Mouse (Mus musculus) urinary bladder, postnatal 14 days (tissue): ENCODE data around the gene Olfr1009.
"Not testable (repeated sequence)": the region's sequence is repeated elsewhere in the genome, so short reads cannot be mapped to it uniquely, and the experiment has no call there.

ENCODE experiments used
- DNase-seq: peaks from one replicate; pipeline ENCODE4 v3.0.0; 2021; ENCODE audit warnings: low spot score

Olfr1009 gene

DNA sequence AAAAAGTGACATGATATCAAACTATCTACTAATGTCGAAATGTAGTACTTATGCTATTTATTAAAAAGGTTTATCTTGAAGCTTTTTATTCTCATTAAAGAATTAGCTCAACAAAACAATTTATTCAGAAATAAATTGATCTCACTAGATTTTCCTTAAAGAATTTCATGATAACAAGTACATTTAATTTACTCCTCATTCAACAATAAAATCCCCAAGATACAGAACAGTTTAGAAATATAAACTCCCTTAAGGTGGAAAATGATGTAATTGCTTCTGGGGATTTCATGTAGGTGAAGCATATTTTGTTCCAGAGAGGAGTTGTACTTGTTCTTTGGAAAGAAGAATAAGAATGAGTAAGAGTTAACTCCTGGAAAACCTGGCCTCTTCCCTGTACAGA is at the start of gene Olfr1009:
Olfr1009 (plus strand) TSS at position 301 of the 400 bp plus-strand sequence.
- DNase-seq = no peak

DNA sequence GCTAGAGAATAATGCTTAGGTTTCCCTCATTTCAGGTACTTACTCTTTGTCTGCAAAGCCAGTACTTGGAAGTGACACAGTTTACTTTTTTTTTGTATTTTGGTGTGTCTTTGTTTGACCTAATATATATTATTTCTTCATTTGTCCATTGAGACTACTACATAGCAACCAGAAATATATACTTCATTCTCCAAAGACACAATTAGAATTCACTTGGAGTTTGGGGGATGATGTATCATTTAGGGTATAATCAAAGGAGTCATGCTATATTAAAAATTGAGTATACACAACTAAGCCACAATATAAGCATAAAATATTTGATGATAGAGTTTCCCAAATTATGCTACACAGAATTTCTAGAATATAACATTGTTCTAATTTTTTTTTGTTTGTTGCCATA is 36.6 kb upstream of the Olfr1009 start, which contains the start of gene Olfr1006:
Olfr1006 (minus strand) TSS at position 101 of the 400 bp plus-strand sequence.
- DNase-seq = no peak

DNA sequence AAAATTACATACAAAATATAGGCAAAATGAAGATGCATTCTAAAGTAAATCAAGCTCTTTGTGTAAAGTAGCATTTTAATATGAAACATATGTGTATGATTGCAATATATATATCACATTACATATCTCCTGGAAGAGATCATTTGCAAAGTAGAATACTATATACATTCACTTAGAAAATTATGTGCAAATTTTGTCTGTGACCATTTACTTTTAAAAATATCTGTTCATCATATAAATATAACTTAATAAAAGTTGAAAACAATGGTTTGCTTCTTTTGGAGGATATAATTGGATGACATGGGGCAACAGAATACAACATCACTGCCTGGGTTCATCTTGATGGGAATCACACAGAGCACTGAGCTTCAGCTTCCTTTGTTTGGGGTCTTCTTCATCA is 26.1 kb upstream of the Olfr1009 start, which contains the start of gene Olfr1008:
Olfr1008 (plus strand) TSS at position 301 of the 400 bp plus-strand sequence.
- no peak for DNase-seq

DNA sequence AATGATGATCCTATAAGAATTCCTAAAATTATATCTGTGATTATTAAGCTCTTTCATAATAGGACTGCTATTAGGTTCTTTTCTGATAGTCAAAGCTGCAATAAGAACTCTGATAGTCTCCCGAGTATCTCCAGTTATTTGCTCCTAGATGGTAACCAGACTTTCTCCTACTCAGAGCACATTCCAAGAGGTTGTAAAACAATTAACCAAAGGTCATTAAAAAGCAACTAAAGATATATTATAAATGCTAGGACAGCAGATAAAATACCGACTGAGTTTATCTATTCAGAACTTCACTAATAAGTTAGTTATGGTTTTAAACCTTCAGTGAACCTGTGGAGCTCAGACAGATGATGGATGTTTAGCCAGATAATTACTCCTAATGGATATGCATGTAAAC is 4.5 kb upstream of the Olfr1009 start:
- not testable (repeated sequence) for DNase-seq

DNA sequence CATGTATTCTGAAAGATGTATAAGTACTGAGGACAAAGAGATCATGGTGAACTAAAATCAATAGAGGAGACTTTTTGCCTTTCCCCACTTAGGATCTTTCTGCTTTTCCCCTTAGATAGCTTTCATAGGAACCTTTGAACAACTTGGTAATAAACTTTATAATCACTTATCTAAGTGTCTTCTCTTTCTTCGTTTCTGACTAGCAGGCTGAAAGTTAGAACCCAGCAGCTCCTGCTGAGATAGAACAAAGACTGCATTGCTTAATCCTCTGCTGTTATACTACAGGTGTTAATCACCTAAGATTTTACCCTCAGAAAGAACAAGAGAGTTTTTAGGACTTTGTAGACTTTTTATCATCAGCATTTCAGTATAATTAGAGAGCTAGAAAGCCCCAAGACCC is 4.1 kb upstream of the Olfr1009 start:
- no peak for DNase-seq

DNA sequence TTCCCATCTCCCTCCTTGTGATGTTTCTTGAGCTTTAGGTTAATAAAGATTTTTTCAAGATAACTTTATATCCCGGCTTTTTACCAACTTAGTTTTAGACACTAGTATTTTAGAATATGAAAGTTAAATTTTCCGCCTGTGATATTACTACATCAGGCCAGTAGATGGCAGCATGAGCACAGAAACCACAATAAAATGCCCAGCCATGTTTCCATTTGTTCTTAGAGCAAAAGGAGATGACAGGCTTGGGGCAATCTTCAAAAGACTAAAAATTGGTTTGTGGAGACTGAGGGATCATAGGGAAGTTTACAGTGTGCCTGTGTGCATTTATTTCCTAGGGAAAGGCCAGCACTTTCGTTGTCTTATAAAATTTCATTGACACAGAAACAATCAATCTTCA is 10.6 kb downstream of the Olfr1009 start:
- no peak for DNase-seq

DNA sequence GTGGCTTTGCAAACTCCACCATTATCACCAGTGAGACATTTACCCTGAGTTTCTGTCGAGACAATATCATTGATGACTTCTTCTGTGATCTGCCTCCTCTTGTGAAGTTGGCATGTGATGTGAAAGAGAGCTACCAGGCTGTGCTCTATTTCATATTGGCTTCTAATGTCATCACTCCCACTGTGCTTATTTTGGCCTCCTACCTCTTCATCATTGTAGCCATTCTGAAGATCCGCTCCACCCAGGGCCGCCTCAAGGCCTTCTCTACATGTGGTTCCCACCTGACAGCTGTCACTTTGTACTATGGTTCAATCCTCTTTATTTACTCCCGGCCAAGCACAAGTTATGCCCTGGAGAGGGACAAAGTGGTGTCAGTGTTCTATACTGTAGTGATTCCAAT is 38.6 kb downstream of the Olfr1009 start:
- no peak for DNase-seq

DNA sequence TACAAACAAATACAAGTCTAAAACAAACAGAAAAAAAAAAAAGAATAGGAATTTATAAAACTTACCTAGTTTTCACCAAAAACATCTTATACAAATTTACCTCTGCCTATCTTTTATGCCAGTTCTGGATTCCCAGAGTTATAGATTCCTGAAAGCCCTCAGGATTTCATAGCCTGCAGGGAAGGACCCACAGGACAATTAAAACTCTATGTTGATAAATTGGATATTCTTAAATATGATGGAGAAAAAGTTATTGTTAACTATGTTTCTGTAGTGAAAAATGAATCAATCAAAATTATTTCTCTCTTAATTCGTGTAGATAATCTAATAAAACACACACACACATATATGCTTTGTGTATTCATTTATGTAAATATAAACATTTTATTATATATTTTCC is 47.4 kb downstream of the Olfr1009 start, which contains the start of gene Olfr1012:
Olfr1012 (minus strand) TSS at position 101 of the 400 bp plus-strand sequence.
- DNase-seq = no peak

DNA sequence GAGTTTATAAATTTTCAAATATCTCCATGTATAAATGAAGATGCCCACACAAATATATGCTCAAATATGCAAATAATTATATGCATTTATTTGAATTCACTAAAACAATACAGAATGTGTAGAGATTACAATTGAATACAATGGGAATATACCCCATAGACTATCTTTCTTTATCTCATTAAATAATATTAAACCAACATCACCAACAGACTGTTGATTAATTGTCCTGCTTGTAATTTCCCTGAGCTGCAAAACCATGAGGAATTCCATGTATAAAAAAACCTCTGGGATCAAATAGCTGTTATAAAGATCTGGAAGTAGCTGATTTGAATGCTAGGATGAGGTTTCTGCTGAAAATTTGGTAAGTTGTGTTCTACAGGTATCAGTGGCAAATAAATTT is 51.6 kb downstream of the Olfr1009 start, which contains the start of gene Olfr1013:
Olfr1013 (plus strand) TSS at position 301 of the 400 bp plus-strand sequence.
- DNase-seq = no peak

DNA sequence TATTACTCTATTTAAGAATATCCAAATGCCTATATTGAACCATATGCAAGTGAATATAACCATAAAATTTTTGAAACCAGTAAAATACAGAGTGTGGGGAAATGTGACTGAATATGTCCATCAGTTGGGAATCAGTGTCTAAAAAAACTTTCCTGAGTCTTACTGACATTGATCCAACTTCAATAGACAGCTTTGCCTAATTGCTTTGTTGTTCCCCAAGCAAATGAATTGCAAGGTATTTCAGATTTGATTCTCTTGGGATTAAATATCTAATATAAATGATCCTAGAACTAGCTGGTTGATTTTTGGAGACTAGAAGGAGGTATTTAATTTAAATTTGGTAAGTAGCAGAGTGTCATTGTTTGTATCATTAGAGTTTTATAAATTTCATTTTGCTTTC is 57.2 kb downstream of the Olfr1009 start, which contains the start of gene Olfr1014:
Olfr1014 (plus strand) TSS at position 301 of the 400 bp plus-strand sequence.
- no peak for DNase-seq
